Mouse (Mus musculus) stomach, embryonic 14.5 days (tissue): ENCODE measurements at regions not wholly inside any gene's neighbourhood (a gene's known extent, or its start where the extent isn't known, plus 50 kb on each side); places are given as distances from the start of the nearest gene placed in this dataset.

Experiments used
- ATAC-seq: fragments of 200-750 bp; cut with Nextera tagmentation; 2 replicates; pipeline ENCODE4 v1.8.0; 2017; ENCODE audit warnings: low read depth, moderate TSS enrichment; ENCODE audit not compliant: insufficient number of reproducible peaks, insufficient read depth, low FRiP score
- H3K27ac ChIP-seq: fragments of 300-500 bp; sonication (generic); 2 replicates; pipeline ENCODE4 v1.5.1; 2014; ENCODE audit warnings: mild to moderate bottlenecking, low read length, moderate library complexity, mixed read lengths
- H3K27me3 ChIP-seq: fragments of 300-500 bp; sonication (generic); 2 replicates; pipeline ENCODE4 v1.6.1; 2014; ENCODE audit warnings: low read length, control low read depth, mixed read lengths; ENCODE audit not compliant: control insufficient read depth, insufficient read depth
- H3K36me3 ChIP-seq: fragments of 300-500 bp; sonication (generic); 2 replicates; pipeline ENCODE4 v1.6.1; 2014; ENCODE audit warnings: mild to moderate bottlenecking, control low read depth, low read length, moderate library complexity, mixed read lengths; ENCODE audit not compliant: control insufficient read depth, insufficient read depth
- H3K4me1 ChIP-seq: fragments of 300-500 bp; sonication (generic); 2 replicates; pipeline ENCODE4 v1.6.1; 2014; ENCODE audit warnings: low read length, control low read depth, mixed read lengths; ENCODE audit not compliant: control insufficient read depth, insufficient read depth
- H3K4me2 ChIP-seq: fragments of 300-500 bp; sonication (generic); replicated peaks from 2 replicates; pipeline ENCODE4 v1.6.1; 2014; ENCODE audit warnings: low read depth, low read length, control low read depth
- H3K4me3 ChIP-seq: fragments of 300-500 bp; sonication (generic); 2 replicates; pipeline ENCODE4 v1.5.1; 2014; ENCODE audit warnings: low read depth, low read length, control low read depth
- H3K9ac ChIP-seq: fragments of 300-500 bp; sonication (generic); replicated peaks from 2 replicates; pipeline ENCODE4 v1.6.1; 2014; ENCODE audit warnings: low read depth, mild to moderate bottlenecking, control low read depth, low read length, moderate library complexity, mixed read lengths
- H3K9me3 ChIP-seq: fragments of 300-500 bp; sonication (generic); 2 replicates; pipeline ENCODE4 v1.6.1; 2016; ENCODE audit warnings: low read depth, low read length, control low read depth; ENCODE audit not compliant: control insufficient read depth
- WGBS: fragments of 180-500 bp; shearing (Covaris S2); extraction: QIAGEN DNeasy Blood & Tissue Kit; methylation state at CpG from one replicate; pipeline ENCODE4 v1.1.7; 2014; 5-methylcytosine and 5-hydroxymethylcytosine counted together

DNA sequence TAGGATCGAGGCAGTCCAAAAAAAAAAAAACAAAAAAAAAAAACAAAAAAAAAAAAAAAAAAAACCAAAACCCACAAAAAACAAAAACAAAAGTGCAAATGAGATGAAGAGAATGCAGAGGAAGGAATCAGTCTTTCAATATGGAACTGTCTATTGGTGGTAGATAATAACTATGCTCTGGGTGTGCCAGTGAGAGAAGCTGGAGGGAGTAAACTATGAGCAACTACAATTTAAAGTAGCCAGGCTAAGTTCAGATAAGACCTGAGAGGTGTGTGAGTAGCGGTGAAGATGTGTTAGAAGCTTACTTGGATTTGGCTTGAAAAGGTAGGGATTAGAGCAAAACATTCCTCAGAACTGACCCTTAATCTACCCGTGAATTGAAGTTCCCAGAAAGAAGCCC lies 200.1 kb upstream of the Egfl6 start:
- no peaks in the 10 kb centered on the region for H3K4me1 ChIP-seq
- no peak overlapping the region for H3K4me3 ChIP-seq
- H3K27ac ChIP-seq: no peak overlapping the region
- H3K27me3 ChIP-seq: no peaks in the 10 kb centered on the region
- H3K36me3 ChIP-seq: no peaks in the 10 kb centered on the region
- no peaks in the 10 kb centered on the region for H3K9me3 ChIP-seq
- no peak overlapping the region for H3K4me2 ChIP-seq
- 77% methylated on average over 3 of the region's 3 CpGs for WGBS
- H3K9ac ChIP-seq: no peak overlapping the region
- ATAC-seq: no peak

DNA sequence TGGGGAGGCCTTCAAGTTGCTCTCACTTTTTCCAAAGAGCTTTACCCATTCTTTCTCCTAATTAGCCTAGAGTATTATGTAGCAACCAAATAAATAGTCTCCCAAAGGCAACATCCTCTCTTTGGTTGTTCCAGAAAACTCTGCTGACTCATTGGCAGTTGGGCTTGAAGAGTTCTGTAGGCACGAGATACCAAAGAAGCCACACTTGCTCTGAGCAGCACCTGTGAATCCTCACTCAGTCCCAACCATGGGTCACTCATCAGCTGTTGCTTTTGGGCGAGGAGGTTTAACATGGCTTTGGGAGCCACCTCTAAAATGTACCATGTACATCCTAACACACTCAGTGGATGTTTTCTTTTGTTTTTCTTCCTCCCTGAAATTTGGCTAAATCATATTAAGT lies 197.9 kb upstream of the Egfl6 start:
- Histone ChIP-seq H3K4me1 (no peaks in the 10 kb centered on the region), H3K4me2 (no peak overlapping the region), H3K27ac (no peak overlapping the region), H3K9ac (no peak overlapping the region), H3K4me3 (no peak overlapping the region), H3K9me3 (no peaks in the 10 kb centered on the region), H3K27me3 (no peaks in the 10 kb centered on the region), H3K36me3 (no peaks in the 10 kb centered on the region)
- 76% methylated on average over 2 of the region's 2 CpGs for WGBS
- no peak for ATAC-seq

DNA sequence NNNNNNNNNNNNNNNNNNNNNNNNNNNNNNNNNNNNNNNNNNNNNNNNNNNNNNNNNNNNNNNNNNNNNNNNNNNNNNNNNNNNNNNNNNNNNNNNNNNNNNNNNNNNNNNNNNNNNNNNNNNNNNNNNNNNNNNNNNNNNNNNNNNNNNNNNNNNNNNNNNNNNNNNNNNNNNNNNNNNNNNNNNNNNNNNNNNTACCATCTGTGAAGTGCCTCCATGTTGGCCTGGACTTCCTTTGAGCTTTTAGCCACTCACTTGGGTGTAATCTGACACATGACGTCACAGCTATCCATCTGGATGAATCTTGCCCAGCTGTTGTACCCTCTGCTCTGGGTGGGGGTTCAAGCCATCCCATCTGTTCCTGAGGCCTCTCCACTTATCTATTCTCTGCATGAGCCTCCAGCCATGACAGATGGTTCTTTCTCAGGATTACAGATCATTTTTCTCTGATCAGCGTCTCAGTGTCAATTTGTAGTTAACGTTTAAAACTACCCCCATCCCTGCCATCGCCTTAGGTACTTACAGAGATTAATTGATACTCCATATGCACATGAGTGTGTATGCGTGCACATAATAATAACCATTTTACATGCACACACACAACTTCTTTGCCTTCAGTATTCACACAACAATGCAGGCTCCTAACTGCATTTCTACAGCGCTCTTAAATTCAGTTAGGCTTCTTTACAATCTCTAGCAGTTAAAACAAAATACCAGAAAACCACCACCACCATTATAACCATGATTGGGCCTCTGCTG lies 194.0 kb upstream of the Egfl6 start:
- ATAC-seq: no peak
- Histone ChIP-seq H3K4me2 (no peak overlapping the region), H3K27me3 (no peaks in the 10 kb centered on the region), H3K4me1 (no peaks in the 10 kb centered on the region), H3K4me3 (no peak overlapping the region), H3K27ac (no peak overlapping the region), H3K9ac (no peak overlapping the region), H3K9me3 (no peaks in the 10 kb centered on the region), H3K36me3 (no peaks in the 10 kb centered on the region)
- 66% methylated on average over 6 of the region's 6 CpGs for WGBS

DNA sequence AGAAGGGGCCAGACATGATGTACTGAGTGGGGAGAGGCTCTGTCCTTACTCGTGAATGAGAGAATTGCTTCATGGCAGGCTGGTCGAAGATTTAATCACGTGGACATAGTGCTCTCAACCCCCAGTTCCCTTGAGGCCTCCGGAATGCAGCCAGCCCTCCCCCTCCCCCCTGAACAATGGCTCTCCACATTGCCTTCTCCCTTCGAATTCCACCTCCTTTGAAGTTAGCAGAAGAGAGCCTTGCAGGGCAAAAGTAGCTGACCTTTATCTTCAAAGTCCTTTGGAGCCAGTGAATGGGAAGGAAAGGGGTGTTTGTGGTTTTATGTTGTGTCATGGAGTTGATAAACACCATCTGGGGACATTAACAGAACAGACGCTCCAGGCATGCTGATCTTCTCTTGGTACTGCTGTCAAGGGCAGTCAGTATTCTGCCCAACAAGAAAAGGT lies 187.9 kb upstream of the Egfl6 start:
- H3K36me3 ChIP-seq: no peaks in the 10 kb centered on the region
- no peaks in the 10 kb centered on the region for H3K9me3 ChIP-seq
- H3K4me2 ChIP-seq: no peak overlapping the region
- no peak for ATAC-seq
- WGBS: 17% methylated on average over 6 of the region's 6 CpGs
- no peak overlapping the region for H3K4me3 ChIP-seq
- H3K27ac ChIP-seq: no peak overlapping the region
- H3K27me3 ChIP-seq: no peaks in the 10 kb centered on the region
- no peak overlapping the region for H3K9ac ChIP-seq
- H3K4me1 ChIP-seq: no peaks in the 10 kb centered on the region

DNA sequence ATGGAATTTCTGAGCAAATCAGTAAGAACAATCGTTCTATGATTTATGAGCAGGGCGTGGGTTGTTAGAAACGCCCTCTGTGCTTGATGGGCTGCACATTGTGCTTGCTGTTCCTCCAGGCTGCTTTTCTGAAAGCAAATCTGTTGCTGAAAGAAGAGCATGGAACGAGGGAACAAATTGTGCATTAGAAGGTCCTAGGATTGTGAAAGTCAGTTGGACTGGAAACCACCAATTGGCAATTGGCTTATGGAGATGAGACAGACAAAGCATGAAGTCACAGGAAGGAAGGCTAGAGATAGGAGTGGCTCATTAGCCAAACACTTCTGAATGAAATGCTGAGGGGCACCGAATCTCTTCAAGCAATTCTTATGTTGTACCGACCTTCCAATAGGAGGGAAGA lies 181.5 kb upstream of the Egfl6 start:
- H3K4me2 ChIP-seq: no peak overlapping the region
- WGBS: 75% methylated on average over 6 of the region's 6 CpGs
- H3K9me3 ChIP-seq: no peaks in the 10 kb centered on the region
- H3K36me3 ChIP-seq: no peaks in the 10 kb centered on the region
- H3K4me3 ChIP-seq: no peak overlapping the region
- H3K9ac ChIP-seq: no peak overlapping the region
- no peak overlapping the region for H3K27ac ChIP-seq
- no peak for ATAC-seq
- H3K27me3 ChIP-seq: no peaks in the 10 kb centered on the region
- no peaks in the 10 kb centered on the region for H3K4me1 ChIP-seq

- H3K4me2 ChIP-seq: no peak overlapping the region
- no peak for ATAC-seq
- no peaks in the 10 kb centered on the region for H3K9me3 ChIP-seq
- H3K4me1 ChIP-seq: no peaks in the 10 kb centered on the region
- 73% methylated on average over 2 of the region's 2 CpGs for WGBS
- no peak overlapping the region for H3K4me3 ChIP-seq
- H3K9ac ChIP-seq: no peak overlapping the region
- no peak overlapping the region for H3K27ac ChIP-seq
- no peaks in the 10 kb centered on the region for H3K27me3 ChIP-seq
- no peaks in the 10 kb centered on the region for H3K36me3 ChIP-seq
Observed at GRCm38 (mm10) chrX:166765647-166766046, 180.1 kb upstream of the Egfl6 start.

GRCm38 (mm10) chrX:166762098-166762497 lies 176.6 kb upstream of the Egfl6 start:
- H3K9ac ChIP-seq: no peak overlapping the region
- H3K4me1 ChIP-seq: no peaks in the 10 kb centered on the region
- H3K27me3 ChIP-seq: no peaks in the 10 kb centered on the region
- no peak for ATAC-seq
- H3K27ac ChIP-seq: no peak overlapping the region
- H3K9me3 ChIP-seq: no peaks in the 10 kb centered on the region
- H3K4me3 ChIP-seq: no peak overlapping the region
- WGBS: 92% methylated on average over 2 of the region's 2 CpGs
- H3K36me3 ChIP-seq: no peaks in the 10 kb centered on the region
- H3K4me2 ChIP-seq: no peak overlapping the region

- Histone ChIP-seq H3K27me3 (no peaks in the 10 kb centered on the region), H3K27ac (no peak overlapping the region), H3K4me3 (no peak overlapping the region), H3K36me3 (no peaks in the 10 kb centered on the region), H3K9me3 (no peaks in the 10 kb centered on the region), H3K9ac (no peak overlapping the region), H3K4me1 (no peaks in the 10 kb centered on the region), H3K4me2 (no peak overlapping the region)
- WGBS: 50% methylated on average over 1 of the region's 1 CpGs
- ATAC-seq: no peak
Observed at GRCm38 (mm10) chrX:166757152-166757551, 171.6 kb upstream of the Egfl6 start.
